Mouse (Mus musculus) skeletal muscle tissue, postnatal 0 days (tissue): Measurements from ENCODE around the gene Olfr435. TPM values are rescaled to one million over a fixed set of nuclear protein-coding genes. Genes with fewer than 3 reads are reported as not detected.

Experiments used
- polyA plus RNA-seq: library from polyadenylated mRNA; unstranded; fragments of >200 nt; fragmentation: Nextera tagmentation; extraction: Ambion mirVana; gene quantifications from 2 replicates; pipeline ENCODE4 v1.2.1, GENCODE M21; 2015

Olfr435 gene
- polyA plus RNA-seq: not detected in 2 replicates

GRCm38 (mm10) chr6:43196781-43197180 lies at the start of gene Olfr435:
Gene Olfr435, plus strand, starts transcription at chr6:43197146.

GRCm38 (mm10) chr6:43162982-43163381 lies 34.0 kb upstream of the Olfr435 start, which contains the start of gene Olfr437:
Gene Olfr437, plus strand, starts transcription at chr6:43163282.

GRCm38 (mm10) chr6:43171840-43172239 lies 25.1 kb upstream of the Olfr435 start, which contains the start of gene Olfr13:
Gene Olfr13, plus strand, starts transcription at chr6:43172140.

GRCm38 (mm10) chr6:43212873-43213272 lies 15.9 kb downstream of the Olfr435 start, which contains the start of gene Olfr434:
Gene Olfr434, plus strand, starts transcription at chr6:43213021.

GRCm38 (mm10) chr6:43231255-43231654 lies 34.3 kb downstream of the Olfr435 start, which contains the start of gene Olfr47:
Gene Olfr47, plus strand, starts transcription at chr6:43231529.

Other genes with a start within 250 kb of the Olfr435 start
- gene Olfr444, start 248.1 kb upstream of the Olfr435 start, polyA plus RNA-seq: not detected in 2 replicates
- not detected in 2 replicates for gene Olfr441, start 90.8 kb upstream of the Olfr435 start, polyA plus RNA-seq
- gene Olfr237-ps1, start 50.6 kb upstream of the Olfr435 start, polyA plus RNA-seq: not detected in 2 replicates
- not detected in 2 replicates for gene Olfr437, start 33.9 kb upstream of the Olfr435 start, polyA plus RNA-seq
- gene Olfr13, start 25.0 kb upstream of the Olfr435 start, polyA plus RNA-seq: not detected in 2 replicates
- not detected in 2 replicates for gene Olfr434, start 15.9 kb downstream of the Olfr435 start, polyA plus RNA-seq
- gene Olfr47, start 34.4 kb downstream of the Olfr435 start, polyA plus RNA-seq: not detected in 2 replicates
- gene Arhgef5, start 68.4 kb downstream of the Olfr435 start, polyA plus RNA-seq: 2.2 and 2.3 TPM in 2 replicates
- gene Nobox, start 112.4 kb downstream of the Olfr435 start, polyA plus RNA-seq: 0.21 TPM in 1 of 2 replicates, not detected in the other